Mouse (Mus musculus) spleen, adult 2 months (tissue): ENCODE results near the gene Oxa1l.

Experiments
- CTCF ChIP-seq: fragments of 200-500 bp; IDR thresholded peaks from 2 replicates; pipeline ENCODE4 v1.5.1; 2011; ENCODE audit warnings: mild to moderate bottlenecking, inconsistent platforms; ENCODE audit not compliant: insufficient read depth, insufficient read length, insufficient replicate concordance; ENCODE audit errors: extremely low read depth
- POLR2A ChIP-seq: fragments of 200-500 bp; IDR thresholded peaks from 2 replicates; pipeline ENCODE4 v1.6.1; 2011; ENCODE audit warnings: low read depth, low read length, inconsistent platforms

DNA sequence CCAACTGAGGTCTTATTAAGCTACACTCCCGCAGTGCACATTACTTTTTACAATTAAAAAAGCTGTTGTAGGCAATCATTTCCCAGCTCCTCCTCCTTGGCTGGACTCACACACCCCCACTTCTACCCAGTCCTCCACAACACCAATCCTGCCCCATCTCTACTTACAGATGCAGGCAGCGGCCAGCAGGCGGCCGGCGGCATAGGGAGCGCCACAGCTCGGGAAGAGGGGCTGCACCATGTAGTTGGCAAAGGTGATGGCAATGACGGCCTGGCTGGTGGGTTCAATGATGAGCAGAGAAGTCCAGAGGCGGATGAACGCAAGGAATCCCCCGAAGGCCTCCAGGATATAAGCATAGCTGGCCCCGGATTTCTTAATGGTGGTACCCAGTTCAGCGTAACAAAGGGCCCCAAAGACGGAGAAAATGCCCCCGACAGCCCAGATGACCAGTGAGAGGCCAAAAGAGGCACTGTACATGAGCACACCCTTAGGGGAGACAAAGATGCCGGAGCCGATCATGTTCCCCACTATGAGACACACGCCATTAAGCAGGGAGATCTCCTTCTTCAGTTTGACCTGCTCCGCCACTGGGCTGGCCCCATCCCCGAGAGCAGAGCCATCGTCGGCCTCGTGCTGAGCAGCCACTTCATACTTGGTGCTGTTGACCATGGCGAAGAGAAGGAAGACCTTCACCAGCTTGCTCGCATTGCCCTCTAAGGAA is 47.9 kb downstream of the Oxa1l start:
- TF ChIP-seq CTCF = no peak
- TF ChIP-seq POLR2A = no peak
